Mouse (Mus musculus): ENCODE measurements around the gene Lrfn5.
A peak's percentile ranks its signal among the peaks of the same experiment; 100 is the strongest.

The Lrfn5 gene

GRCm38 (mm10) chr12:61522829-61523370, at the start of gene Lrfn5:
Lrfn5 (plus strand) TSS chr12:61523150.
- DNase-seq: peak; percentile 86

GRCm38 (mm10) chr12:61521501-61522147, 1.3 kb upstream of the Lrfn5 start:
- peak; percentile 38 for DNase-seq

- DNase-seq: peak; percentile 34
These were observed 662 bp upstream of the Lrfn5 start for GRCm38 (mm10) chr12:61522148-61522828.

GRCm38 (mm10) chr12:61523631-61524182, 757 bp downstream of the Lrfn5 start:
- DNase-seq: peak; percentile 31

- peak; percentile 40 for DNase-seq
These were observed 1.3 kb downstream of the Lrfn5 start for GRCm38 (mm10) chr12:61524183-61524651.

- DNase-seq: peak; percentile 75
These were observed 3.2 kb downstream of the Lrfn5 start for GRCm38 (mm10) chr12:61526199-61526598.

- DNase-seq: no peak
These were observed 57.0 kb downstream of the Lrfn5 start for GRCm38 (mm10) chr12:61579949-61580348.

DNA sequence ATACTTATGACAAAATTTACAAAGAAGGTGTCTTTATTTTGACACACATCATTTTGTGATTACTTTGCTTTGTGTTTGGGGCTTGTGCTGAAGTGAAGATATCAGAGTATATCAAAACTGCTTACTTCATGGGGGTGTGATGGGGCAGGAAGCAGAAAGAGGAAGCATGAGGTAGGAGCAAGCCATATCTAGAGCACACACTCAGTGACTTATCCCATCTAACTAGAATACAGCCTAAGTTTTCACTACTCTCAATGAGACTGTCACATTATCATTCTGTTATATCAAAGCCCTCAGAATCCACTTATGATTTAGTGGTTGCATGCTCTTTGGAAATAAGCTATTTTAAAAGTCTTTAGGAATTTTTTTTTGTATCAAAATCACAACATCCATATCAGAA, 77.4 kb downstream of the Lrfn5 start:
- DNase-seq: no peak

DNA sequence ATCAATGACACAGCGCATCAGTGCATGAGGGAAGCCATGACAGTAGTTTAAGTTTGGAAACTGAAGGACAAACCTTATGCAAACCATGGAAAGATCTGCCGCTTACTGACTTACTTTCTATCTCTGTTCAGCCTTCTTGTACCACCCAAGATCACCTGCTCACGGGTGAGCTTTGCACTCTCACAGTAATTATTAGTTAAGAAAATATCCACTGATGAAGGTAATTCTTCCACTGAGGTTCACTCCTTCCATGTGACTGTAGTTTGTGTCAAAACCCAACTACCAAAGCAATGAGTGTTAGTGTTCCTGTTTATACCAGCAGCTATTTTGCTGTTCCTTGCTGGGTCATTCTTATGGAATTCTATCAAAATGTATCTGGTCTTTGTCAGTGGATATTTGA, 84.9 kb downstream of the Lrfn5 start:
- no peak for DNase-seq

DNA sequence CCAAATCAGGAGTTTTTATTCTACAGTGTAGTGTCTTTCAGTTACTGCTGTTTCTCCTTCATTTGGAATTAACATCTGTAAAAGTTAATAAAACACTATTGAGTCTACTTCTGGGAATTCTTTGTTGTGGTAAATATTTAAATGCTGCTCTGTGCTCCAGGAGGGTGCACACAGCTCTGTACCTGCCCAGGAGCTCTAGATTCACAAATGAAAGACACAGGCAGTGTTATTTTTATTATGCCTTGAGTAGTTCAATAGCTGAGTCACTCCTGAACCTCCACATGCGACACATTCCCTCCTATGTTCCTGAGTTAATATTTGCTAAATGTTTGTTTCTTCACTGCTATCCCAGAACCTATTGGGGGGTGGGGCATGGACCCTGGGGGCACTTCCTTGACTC, 87.1 kb downstream of the Lrfn5 start:
- DNase-seq: no peak

DNA sequence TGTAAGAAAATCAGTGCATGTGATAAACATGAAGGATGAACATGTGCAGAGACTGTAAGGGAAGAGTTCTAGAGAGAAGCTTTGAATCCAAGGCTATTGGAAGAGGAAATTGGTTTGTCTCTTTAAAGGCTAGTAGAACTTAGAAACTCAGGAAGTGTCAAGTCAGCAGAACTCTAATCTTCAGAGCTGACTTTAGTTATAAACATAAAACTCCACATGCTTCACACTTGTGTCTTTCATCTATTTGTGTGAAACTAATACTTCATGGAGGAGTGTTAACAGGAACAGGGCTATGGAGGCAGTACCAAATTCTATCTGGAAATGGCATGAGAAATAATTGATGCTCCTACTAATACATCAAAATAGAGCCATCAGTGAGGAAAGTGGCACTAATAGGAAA, 101.6 kb downstream of the Lrfn5 start:
- DNase-seq: no peak

- no peak for DNase-seq
These were observed 131.4 kb downstream of the Lrfn5 start for GRCm38 (mm10) chr12:61654380-61654779.

GRCm38 (mm10) chr12:61723158-61723557, 200.2 kb downstream of the Lrfn5 start:
- peak; percentile 33 for DNase-seq

GRCm38 (mm10) chr12:61807073-61807605, 284.2 kb downstream of the Lrfn5 start:
- no peak for DNase-seq

GRCm38 (mm10) chr12:61823601-61824000, 300.7 kb downstream of the Lrfn5 start:
- peak; percentile 70 for DNase-seq

DNA sequence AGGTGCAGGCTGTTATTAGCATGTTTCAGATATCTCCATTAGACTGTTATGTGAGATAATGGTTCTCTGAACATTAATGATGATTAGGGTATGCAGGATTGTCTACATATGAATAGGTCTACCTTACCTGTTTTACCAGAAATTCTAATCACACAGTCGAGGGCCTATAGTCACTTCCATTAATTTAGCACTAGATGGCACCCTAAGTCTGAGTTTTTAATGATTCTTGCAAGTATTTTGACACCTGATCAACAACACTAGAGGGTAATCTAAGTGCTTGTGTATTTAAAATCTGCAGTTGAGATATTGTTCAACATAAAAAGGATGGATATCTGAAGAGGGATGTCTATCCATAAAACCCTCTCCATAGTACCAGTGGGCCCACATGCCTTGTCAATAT, 303.4 kb downstream of the Lrfn5 start:
- DNase-seq: peak; percentile 21

DNA sequence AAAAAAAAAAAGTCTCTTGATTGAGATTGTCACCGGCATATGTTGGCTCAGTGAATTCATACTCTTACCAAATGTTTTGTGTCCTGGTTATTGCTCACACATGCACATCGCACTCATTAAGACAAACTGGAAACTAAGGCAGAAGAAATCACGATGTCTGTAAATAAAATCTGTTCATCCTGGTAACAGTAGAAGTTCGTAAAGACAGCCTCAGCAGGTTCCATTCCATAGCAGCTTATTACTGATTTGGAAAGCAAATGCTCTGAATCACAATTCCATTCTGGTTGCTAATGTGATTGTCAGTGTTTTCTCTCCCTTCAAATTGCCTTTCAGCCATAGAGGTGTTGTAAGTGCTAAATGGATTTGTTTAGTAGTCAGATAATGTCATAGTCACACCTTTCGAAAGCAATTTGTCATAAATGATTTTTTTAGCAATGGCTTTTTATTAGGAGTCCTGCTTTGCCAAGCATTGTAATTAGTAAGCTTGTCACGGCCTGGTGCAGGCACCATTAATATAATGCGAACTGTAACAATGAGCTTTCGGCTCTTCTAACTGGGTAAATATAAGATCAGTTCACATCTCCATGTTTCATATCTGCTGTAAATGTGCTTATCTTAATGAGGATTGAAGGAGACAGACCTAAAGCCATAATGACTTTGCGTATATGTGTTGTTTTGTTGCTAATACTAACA, 319.8 kb downstream of the Lrfn5 start:
- no peak for DNase-seq

DNA sequence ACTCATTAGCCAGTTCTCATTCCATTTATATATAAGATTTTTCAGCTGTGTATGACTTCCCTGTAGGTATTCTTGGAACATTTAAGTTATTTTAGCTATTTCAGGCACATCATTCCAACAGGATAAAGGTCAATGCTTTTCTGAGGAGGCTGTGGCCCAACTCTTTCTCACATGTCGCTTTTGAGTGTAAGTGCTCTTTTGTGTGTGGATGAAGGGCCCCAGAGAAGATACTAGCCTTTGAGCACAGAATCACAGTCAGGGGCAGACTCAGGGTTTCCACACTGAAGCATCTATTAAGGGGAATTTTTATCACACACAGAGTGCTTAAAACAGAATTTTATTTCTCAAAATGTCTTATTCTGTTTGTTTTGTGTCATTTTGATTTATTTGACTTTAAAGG, 331.2 kb downstream of the Lrfn5 start:
- DNase-seq: no peak
